Mouse (Mus musculus) forebrain, embryonic 15.5 days (tissue): ENCODE data around the gene Primpol. TPM values are rescaled to one million over a fixed set of nuclear protein-coding genes. Genes with fewer than 3 reads are reported as not detected.
A peak's percentile ranks its signal among the peaks of the same experiment; 100 is the strongest.
"Not testable (repeated sequence)": the region's sequence is repeated elsewhere in the genome, so short reads cannot be mapped to it uniquely, and the experiment has no call there.

ENCODE experiments used
- ATAC-seq: fragments of 200-750 bp; cut with Nextera tagmentation; replicated peaks from 2 replicates; pipeline ENCODE4 v1.8.0; 2017; ENCODE audit warnings: mild to moderate bottlenecking, moderate TSS enrichment, moderate library complexity
- H3K27ac ChIP-seq: fragments of 300-500 bp; sonication (generic); replicated peaks from 2 replicates; pipeline ENCODE4 v1.5.1; 2015; ENCODE audit warnings: mild to moderate bottlenecking, inconsistent platforms
- H3K27me3 ChIP-seq: fragments of 300-500 bp; sonication (generic); 2 replicates; pipeline ENCODE4 v1.6.1; 2015; ENCODE audit warnings: inconsistent platforms
- H3K36me3 ChIP-seq: fragments of 300-500 bp; sonication (generic); 2 replicates; pipeline ENCODE4 v1.6.1; 2015; ENCODE audit warnings: mild to moderate bottlenecking, inconsistent platforms
- H3K4me1 ChIP-seq: fragments of 300-500 bp; sonication (generic); 2 replicates; pipeline ENCODE4 v1.6.1; 2015; ENCODE audit warnings: inconsistent platforms
- H3K4me2 ChIP-seq: fragments of 300-500 bp; sonication (generic); replicated peaks from 2 replicates; pipeline ENCODE4 v1.6.1; 2015; ENCODE audit warnings: mild to moderate bottlenecking, inconsistent platforms
- H3K4me3 ChIP-seq: fragments of 300-500 bp; sonication (generic); 2 replicates; pipeline ENCODE4 v1.5.1; 2015; ENCODE audit warnings: mild to moderate bottlenecking, inconsistent platforms
- H3K9ac ChIP-seq: fragments of 300-500 bp; sonication (generic); replicated peaks from 2 replicates; pipeline ENCODE4 v1.6.1; 2015; ENCODE audit warnings: mild to moderate bottlenecking, inconsistent platforms
- H3K9me3 ChIP-seq: fragments of 300-500 bp; sonication (generic); 2 replicates; pipeline ENCODE4 v1.6.1; 2016; ENCODE audit warnings: inconsistent platforms
- WGBS: fragments of 180-500 bp; shearing (Covaris S2); methylation state at CpG from one replicate; pipeline ENCODE4 v1.1.7; 2015; ENCODE audit warnings: mixed read lengths; 5-methylcytosine and 5-hydroxymethylcytosine counted together
- polyA plus RNA-seq: library from polyadenylated mRNA; unstranded; fragments of >200 nt; fragmentation: Nextera tagmentation; extraction: Ambion mirVana; gene quantifications from 2 replicates; pipeline ENCODE4 v1.2.1, GENCODE M21; 2015

The Primpol gene
- polyA plus RNA-seq, 1 experiment from 2014 or later: 9.0 TPM

DNA sequence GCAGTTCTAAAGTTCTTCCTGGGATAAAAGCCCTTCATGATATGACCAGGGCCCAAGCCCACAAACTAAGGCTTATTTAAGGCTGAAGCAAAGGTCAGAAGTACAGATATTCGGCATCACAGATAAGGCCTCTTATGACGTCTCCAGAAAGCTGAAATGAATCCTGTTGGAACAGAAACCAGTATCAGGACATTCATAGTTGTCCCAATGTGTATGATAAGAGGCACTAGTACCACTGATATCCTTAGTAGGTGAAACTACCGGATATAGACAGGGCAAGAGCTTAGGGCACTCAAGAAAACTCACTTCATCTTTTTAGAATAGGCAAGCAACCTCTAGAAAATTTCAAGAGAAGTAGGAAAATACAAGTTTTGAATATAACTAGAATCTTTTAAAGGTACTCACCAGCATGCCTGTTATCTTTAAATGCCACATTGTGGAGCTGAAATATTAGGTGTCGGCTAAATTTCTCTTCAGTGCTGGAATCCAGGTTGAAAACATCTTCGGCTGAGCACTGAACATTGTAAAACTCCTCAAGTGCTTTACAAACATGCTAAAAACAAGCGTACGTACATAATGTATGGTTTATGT is 17.6 kb downstream of the Primpol start:
- Histone ChIP-seq H3K9me3 (no peaks in the 10 kb centered on the region), H3K27ac (no peak overlapping the region), H3K27me3 (no peaks in the 10 kb centered on the region), H3K4me3 (no peak overlapping the region), H3K4me1 (no peaks in the 10 kb centered on the region), H3K4me2 (no peak overlapping the region), H3K9ac (no peak overlapping the region), H3K36me3 (no peaks in the 10 kb centered on the region)
- 94% methylated on average over 7 of the region's 7 CpGs for WGBS
- ATAC-seq: no peak

DNA sequence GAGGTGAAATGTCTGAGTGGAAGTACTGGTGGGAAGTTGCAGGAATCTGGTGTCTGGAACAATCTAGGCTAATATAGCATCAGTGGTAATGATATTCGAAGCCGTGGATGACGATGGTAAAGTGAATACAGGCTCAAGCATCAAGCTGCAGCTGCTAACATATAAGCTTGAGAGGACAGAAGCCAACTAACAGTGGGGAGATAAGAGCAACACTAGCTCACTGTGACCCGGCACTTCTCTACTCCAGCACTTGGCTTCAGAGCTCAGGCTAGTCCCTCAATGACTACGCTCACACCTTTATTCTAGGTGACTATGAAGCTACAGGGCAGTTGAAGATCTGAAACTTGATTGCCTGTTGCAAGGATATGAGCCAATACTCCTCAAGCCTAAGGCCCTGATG is 18.3 kb downstream of the Primpol start:
- Histone ChIP-seq H3K27me3 (no peaks in the 10 kb centered on the region), H3K9me3 (no peaks in the 10 kb centered on the region), H3K4me3 (no peak overlapping the region), H3K4me2 (no peak overlapping the region), H3K9ac (no peak overlapping the region), H3K27ac (no peak overlapping the region), H3K4me1 (0 out of 2 replicates have a peak, but pooled peaks cover 2% of the 10 kb centered on the region), H3K36me3 (no peaks in the 10 kb centered on the region)
- WGBS: 91% methylated on average over 5 of the region's 5 CpGs
- no peak for ATAC-seq

DNA sequence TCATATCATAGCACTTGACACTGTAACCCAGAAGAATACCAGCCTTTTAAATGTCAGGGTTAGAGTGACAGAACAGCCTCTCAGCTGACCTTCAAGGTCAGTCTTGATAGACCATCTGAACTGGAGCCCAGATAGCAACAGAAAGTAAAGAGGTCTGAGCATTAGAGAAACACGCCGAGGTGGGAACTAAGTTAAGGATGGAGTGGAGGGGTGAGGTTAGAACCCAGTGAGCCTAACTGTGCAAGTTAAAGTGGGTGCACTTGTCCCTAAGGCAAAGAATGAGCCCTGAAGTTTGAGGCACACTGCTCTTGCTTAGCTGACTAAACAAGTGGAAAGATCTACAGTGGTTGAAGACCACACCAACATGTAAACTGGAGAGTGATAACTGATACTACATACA is 18.9 kb downstream of the Primpol start:
- ATAC-seq: no peak
- no peak overlapping the region for H3K9ac ChIP-seq
- H3K36me3 ChIP-seq: no peaks in the 10 kb centered on the region
- 0 out of 2 replicates have a peak, but pooled peaks cover 4% of the 10 kb centered on the region for H3K4me1 ChIP-seq
- H3K27me3 ChIP-seq: no peaks in the 10 kb centered on the region
- H3K27ac ChIP-seq: no peak overlapping the region
- H3K9me3 ChIP-seq: no peaks in the 10 kb centered on the region
- H3K4me2 ChIP-seq: no peak overlapping the region
- H3K4me3 ChIP-seq: no peak overlapping the region
- 92% methylated on average over 2 of the region's 2 CpGs for WGBS

DNA sequence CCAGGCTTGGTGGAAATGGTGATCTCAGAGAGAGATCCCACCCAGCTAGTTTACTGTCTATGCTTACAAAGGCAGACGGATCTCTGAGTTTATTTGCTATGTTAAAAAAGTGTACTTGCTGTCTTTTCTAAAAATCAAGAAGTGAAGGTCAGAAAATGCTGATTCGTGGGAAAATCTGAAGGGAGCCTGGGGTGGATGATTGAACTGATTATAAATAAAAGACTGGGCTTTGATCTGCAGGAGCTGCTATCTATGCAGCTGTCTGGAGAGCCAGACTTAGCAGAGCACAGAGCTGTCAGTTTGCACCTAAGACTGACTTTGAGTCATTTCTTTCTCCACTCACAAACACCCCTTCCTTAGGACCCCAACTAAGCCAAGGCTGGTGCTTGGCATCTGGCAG is 19.6 kb downstream of the Primpol start:
- 84% methylated on average over 2 of the region's 2 CpGs for WGBS
- ATAC-seq: no peak
- no peaks in the 10 kb centered on the region for H3K36me3 ChIP-seq
- H3K9ac ChIP-seq: no peak overlapping the region
- no peak overlapping the region for H3K27ac ChIP-seq
- no peaks in the 10 kb centered on the region for H3K9me3 ChIP-seq
- no peak overlapping the region for H3K4me3 ChIP-seq
- H3K4me1 ChIP-seq: 0 out of 2 replicates have a peak, but pooled peaks cover 4% of the 10 kb centered on the region
- H3K4me2 ChIP-seq: no peak overlapping the region
- no peaks in the 10 kb centered on the region for H3K27me3 ChIP-seq

DNA sequence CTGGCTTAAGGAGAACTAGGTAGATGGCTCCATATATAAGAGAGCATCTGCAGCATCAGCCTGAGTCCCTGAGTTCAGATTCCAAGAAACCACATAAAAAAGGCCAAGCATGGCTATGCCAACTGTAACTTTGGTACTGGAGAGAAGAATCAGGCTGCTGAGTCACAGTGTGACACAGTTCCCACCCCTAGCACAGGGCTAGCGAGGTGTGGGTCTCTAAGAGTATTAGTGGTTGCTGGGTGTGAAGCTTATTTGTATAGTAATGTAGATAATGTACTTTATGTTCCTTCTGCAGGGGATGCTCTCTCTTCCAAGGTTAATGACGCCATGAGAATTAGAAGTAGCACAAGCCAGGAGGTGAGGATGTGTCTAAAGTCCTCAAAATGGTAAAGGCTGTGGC is 20.5 kb downstream of the Primpol start:
- H3K4me2 ChIP-seq: no peak overlapping the region

DNA sequence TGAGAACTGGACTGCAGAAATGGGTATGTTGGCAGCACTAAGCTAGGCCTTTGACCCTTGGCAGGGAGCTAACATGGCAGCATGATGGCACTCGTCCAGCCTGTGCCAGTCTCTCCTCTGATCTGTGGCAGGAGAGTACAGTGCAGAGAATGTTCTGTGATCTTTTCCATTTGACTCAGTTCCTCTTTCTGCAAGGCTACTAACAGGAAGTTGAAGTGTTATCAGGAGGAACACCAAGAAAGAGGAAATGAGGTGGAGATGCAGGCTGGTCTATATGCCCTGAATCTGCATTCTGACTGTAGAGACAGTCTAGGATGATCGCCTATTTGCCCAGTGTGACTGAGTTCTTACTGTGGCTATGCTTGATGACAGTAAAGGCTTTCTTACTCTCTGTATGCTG is 21.4 kb downstream of the Primpol start:
- H3K9ac ChIP-seq: no peak overlapping the region

More for the DNA sequence above, 20.5 kb downstream of the Primpol start:
- 88% methylated on average over 2 of the region's 2 CpGs for WGBS
- Histone ChIP-seq H3K4me3 (no peak overlapping the region), H3K36me3 (no peaks in the 10 kb centered on the region), H3K27me3 (no peaks in the 10 kb centered on the region), H3K4me1 (0 out of 2 replicates have a peak, but pooled peaks cover 4% of the 10 kb centered on the region), H3K27ac (no peak overlapping the region), H3K9me3 (no peaks in the 10 kb centered on the region), H3K9ac (no peak overlapping the region)
- ATAC-seq: no peak

DNA sequence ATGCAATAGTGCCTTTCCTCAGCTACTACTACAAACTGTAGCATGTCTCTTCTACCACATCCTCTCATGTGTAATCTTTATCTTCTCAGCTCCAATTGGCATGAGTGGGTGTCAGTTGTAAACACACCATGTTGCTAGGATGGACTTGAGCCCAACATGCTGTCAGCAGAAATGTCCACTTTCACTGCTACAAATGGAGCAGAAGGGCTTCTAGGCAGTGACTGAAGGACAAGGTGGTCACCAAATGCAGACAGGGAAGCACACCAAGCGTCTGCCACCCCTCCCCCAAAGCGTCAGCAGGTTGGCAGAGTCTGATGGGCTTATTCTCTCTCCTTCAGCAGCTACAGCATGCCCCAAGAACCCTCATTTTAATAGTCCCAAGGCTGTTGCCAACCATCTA is 23.2 kb downstream of the Primpol start:
- 80% methylated on average over 2 of the region's 2 CpGs for WGBS
- Histone ChIP-seq H3K9me3 (no peaks in the 10 kb centered on the region), H3K4me1 (0 out of 2 replicates have a peak, but pooled peaks cover 4% of the 10 kb centered on the region), H3K27me3 (no peaks in the 10 kb centered on the region), H3K9ac (no peak overlapping the region), H3K4me3 (no peak overlapping the region), H3K36me3 (no peaks in the 10 kb centered on the region), H3K4me2 (no peak overlapping the region), H3K27ac (0 out of 2 replicates have a peak overlapping the region, but pooled peaks have one; percentile 23)
- ATAC-seq: peak; percentile 35; the same call in 1 of the 2 replicates

More for the DNA sequence above, 21.4 kb downstream of the Primpol start:
- H3K27ac ChIP-seq: no peak overlapping the region
- H3K9me3 ChIP-seq: no peaks in the 10 kb centered on the region
- no peaks in the 10 kb centered on the region for H3K36me3 ChIP-seq
- no peak overlapping the region for H3K4me2 ChIP-seq
- H3K4me3 ChIP-seq: no peak overlapping the region
- ATAC-seq: no peak
- 0 out of 2 replicates have a peak, but pooled peaks cover 4% of the 10 kb centered on the region for H3K4me1 ChIP-seq
- H3K27me3 ChIP-seq: no peaks in the 10 kb centered on the region
- 92% methylated on average over 2 of the region's 2 CpGs for WGBS

DNA sequence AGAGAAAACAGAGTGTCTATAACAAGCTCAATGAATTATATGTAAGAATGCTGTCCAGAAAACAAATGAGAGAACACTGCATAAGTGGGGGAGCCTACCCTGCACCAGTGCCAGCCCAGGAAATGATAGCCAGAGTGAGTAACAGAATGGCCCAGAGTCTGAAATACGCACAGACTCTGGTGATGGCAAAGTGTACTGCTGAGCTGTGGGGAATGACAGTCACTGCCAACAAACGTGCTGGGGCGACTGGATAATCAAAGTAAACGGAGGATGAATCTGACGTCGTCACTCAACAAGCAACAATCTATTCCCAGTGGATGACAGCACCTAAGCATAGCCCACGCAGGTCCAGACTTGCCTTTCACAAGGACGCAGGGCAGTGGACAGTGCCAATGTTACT is 23.9 kb downstream of the Primpol start:
- no peak overlapping the region for H3K4me3 ChIP-seq
- no peaks in the 10 kb centered on the region for H3K9me3 ChIP-seq
- ATAC-seq: 0 out of 2 replicates have a peak, but pooled peaks have one; percentile 51
- H3K4me1 ChIP-seq: 0 out of 2 replicates have a peak, but pooled peaks cover 4% of the 10 kb centered on the region
- no peak overlapping the region for H3K9ac ChIP-seq
- 71% methylated on average over 8 of the region's 8 CpGs for WGBS
- no peak overlapping the region for H3K4me2 ChIP-seq
- H3K36me3 ChIP-seq: no peaks in the 10 kb centered on the region
- H3K27me3 ChIP-seq: no peaks in the 10 kb centered on the region
- 0 out of 2 replicates have a peak overlapping the region, but pooled peaks have one; percentile 23 for H3K27ac ChIP-seq

DNA sequence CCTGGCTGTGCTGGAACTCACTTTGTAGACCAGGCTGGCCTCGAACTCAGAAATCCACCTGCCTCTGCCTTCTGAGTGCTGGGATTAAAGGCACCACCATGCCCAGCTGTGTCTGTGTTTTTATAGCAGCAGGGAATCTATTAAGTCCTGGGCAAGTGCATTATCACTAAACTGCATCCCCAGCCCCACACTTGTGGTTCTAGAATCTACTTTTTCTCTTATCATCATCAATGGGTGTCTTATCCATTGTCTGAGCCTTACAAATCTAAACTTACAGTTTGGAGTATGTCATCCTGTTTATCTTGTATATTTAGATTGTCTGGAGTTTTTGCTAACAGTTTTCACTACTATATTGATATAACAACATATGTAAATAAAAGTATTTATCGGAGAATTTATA is 28.3 kb downstream of the Primpol start:
- ATAC-seq: no peak
- H3K4me3 ChIP-seq: no peak overlapping the region
- no peak overlapping the region for H3K4me2 ChIP-seq
- 0 out of 2 replicates have a peak, but pooled peaks cover under 1% of the 10 kb centered on the region for H3K4me1 ChIP-seq
- no peak overlapping the region for H3K27ac ChIP-seq
- 97% methylated on average over 2 of the region's 2 CpGs for WGBS
- H3K27me3 ChIP-seq: no peaks in the 10 kb centered on the region
- no peaks in the 10 kb centered on the region for H3K36me3 ChIP-seq
- no peaks in the 10 kb centered on the region for H3K9me3 ChIP-seq
- H3K9ac ChIP-seq: no peak overlapping the region

DNA sequence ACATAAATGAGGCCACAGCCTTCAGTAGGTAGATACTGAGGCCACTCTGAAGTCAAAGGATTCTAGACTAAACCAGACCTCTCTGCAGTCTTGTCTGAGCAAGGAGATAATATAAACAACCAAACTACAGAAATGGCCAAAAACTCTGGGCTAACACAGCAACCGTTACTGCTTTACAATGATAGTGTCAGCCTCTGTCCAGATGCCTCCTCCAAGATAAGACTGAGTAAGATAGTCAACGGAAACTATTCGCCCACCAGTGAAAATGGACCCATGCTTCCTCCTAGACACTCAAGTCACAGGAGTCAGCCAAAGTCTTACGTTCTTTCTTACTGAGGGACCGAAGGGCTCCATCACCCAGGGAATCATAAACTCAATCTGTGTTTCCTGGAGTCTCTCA is 29.1 kb downstream of the Primpol start:
- WGBS: 92% methylated on average over 5 of the region's 5 CpGs
- Histone ChIP-seq H3K9ac (no peak overlapping the region), H3K27ac (no peak overlapping the region), H3K27me3 (no peaks in the 10 kb centered on the region), H3K4me3 (no peak overlapping the region), H3K36me3 (no peaks in the 10 kb centered on the region), H3K4me2 (no peak overlapping the region), H3K9me3 (no peaks in the 10 kb centered on the region), H3K4me1 (no peaks in the 10 kb centered on the region)
- ATAC-seq: no peak

DNA sequence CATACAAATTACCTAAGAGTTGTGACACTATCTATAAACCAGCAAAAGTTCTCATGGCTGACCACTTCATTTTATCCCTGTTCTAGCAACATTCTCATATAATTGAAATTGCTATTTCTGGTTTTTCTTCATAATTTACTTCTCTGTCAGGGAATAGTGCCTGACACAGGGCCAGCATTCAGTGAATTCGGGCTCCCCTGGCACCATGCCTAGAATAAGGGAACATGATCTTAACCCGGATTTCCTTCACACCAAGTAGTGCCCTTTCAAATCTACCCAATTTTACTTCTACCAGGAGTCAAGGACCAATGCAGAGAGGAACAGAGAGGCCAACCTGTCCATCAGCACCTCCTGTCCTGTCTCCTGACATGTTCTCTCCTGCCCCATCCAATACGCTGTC is 31.4 kb downstream of the Primpol start:
- H3K9me3 ChIP-seq: no peaks in the 10 kb centered on the region
- H3K27ac ChIP-seq: no peak overlapping the region
- no peak overlapping the region for H3K9ac ChIP-seq
- H3K27me3 ChIP-seq: no peaks in the 10 kb centered on the region
- no peak overlapping the region for H3K4me3 ChIP-seq
- ATAC-seq: no peak
- no peaks in the 10 kb centered on the region for H3K4me1 ChIP-seq
- no peak overlapping the region for H3K4me2 ChIP-seq
- WGBS: 76% methylated on average over 3 of the region's 3 CpGs
- H3K36me3 ChIP-seq: peaks cover 5% of the 10 kb centered on the region; the same call in 1 of the 2 replicates

DNA sequence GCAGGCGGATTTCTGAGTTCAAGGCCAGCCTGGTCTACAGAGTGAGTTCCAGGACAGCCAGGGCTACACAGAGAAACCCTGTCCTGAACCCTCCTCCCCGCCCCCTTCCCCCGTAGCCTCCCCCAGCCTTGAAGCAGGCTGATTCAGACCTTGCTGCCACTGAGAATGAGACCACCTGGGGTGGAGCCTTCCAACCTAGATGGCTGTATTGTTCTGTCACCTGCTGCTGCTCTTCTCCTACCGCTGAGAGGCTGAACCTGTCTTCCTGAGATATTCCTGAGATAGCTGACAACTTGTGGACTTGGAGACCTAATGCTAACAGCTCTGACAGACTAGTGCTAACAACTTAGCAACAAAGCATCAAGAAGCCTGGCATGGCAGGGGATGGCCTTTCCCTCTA is 32.7 kb downstream of the Primpol start:
- 50% methylated on average over 4 of the region's 4 CpGs for WGBS
- H3K4me2 ChIP-seq, H3K4me1 ChIP-seq, H3K9ac ChIP-seq, ATAC-seq, H3K27ac ChIP-seq, H3K4me3 ChIP-seq, H3K27me3 ChIP-seq, H3K9me3 ChIP-seq, H3K36me3 ChIP-seq: not testable (repeated sequence)

DNA sequence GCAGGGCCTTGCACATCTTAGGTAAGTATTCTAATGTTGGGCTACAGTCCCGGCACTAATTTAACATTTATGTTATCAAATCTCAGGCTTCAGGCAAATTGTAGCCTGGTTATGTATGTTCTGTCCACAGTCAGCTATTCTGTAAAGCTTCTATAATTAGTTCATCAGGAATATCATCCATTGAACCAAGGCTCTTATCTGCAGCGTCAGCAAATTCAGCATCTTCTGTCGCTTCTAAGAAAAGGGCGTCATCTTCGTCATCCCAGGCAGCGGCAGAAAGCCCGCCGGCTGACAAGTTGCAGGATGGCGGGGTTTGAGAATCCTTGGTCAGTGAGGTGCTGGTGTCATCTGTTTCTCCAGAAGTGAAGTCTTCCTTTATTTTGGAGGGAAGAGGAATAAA is 38.2 kb downstream of the Primpol start:
- Histone ChIP-seq H3K9me3 (no peaks in the 10 kb centered on the region), H3K36me3 (peaks cover 37% of the 10 kb centered on the region), H3K27ac (no peak overlapping the region), H3K9ac (no peak overlapping the region), H3K4me2 (no peak overlapping the region), H3K27me3 (no peaks in the 10 kb centered on the region), H3K4me3 (no peak overlapping the region), H3K4me1 (no peaks in the 10 kb centered on the region)
- no peak for ATAC-seq
- WGBS: 94% methylated on average over 9 of the region's 9 CpGs
